Mouse (Mus musculus): ENCODE results near the gene Tprkb. TPM values are rescaled to one million over a fixed set of nuclear protein-coding genes. Genes with fewer than 3 reads are reported as not detected.

Tprkb gene
- polyA plus RNA-seq, 1 experiment: 35.5 TPM

- no peak for DNase-seq (ENCODE audit: low read depth)
- TF ChIP-seq CTCF (IDR thresholded peaks at IDR 0.05; ENCODE audit: borderline replicate concordance, extremely low read depth, insufficient read depth, insufficient read length) (no peak), POLR2A (IDR thresholded peaks at IDR 0.05; ENCODE audit: borderline replicate concordance, extremely low read depth, insufficient read depth, insufficient read length, poor library complexity, severe bottlenecking) (no peak)
Measured at GRCm38 (mm10) chr6:85923643-85924042, 12.0 kb downstream of the Tprkb start.

- TF ChIP-seq POLR2A (IDR thresholded peaks at IDR 0.05; ENCODE audit: borderline replicate concordance, extremely low read depth, insufficient read depth, insufficient read length, poor library complexity, severe bottlenecking) (no peak), CTCF (IDR thresholded peaks at IDR 0.05; ENCODE audit: borderline replicate concordance, extremely low read depth, insufficient read depth, insufficient read length) (no peak)
- no peak for DNase-seq (ENCODE audit: low read depth)
Measured at GRCm38 (mm10) chr6:85926709-85927108, 15.0 kb downstream of the Tprkb start.

GRCm38 (mm10) chr6:85927476-85928464, 16.1 kb downstream of the Tprkb start:
- TF ChIP-seq CTCF (IDR thresholded peaks at IDR 0.05; ENCODE audit: borderline replicate concordance, extremely low read depth, insufficient read depth, insufficient read length) (no peak), POLR2A (IDR thresholded peaks at IDR 0.05; ENCODE audit: borderline replicate concordance, extremely low read depth, insufficient read depth, insufficient read length, poor library complexity, severe bottlenecking) (no peak)
- no peak for DNase-seq (ENCODE audit: low read depth)

- TF ChIP-seq POLR2A (IDR thresholded peaks at IDR 0.05; ENCODE audit: borderline replicate concordance, extremely low read depth, insufficient read depth, insufficient read length, poor library complexity, severe bottlenecking): no peak
- TF ChIP-seq CTCF (IDR thresholded peaks at IDR 0.05; ENCODE audit: borderline replicate concordance, extremely low read depth, insufficient read depth, insufficient read length): no peak
- no peak for DNase-seq (ENCODE audit: low read depth)
Measured at GRCm38 (mm10) chr6:85929312-85929711, 17.6 kb downstream of the Tprkb start.

- DNase-seq (ENCODE audit: low read depth): no peak
- no peak for TF ChIP-seq POLR2A (IDR thresholded peaks at IDR 0.05; ENCODE audit: borderline replicate concordance, extremely low read depth, insufficient read depth, insufficient read length, poor library complexity, severe bottlenecking)
- TF ChIP-seq CTCF (IDR thresholded peaks at IDR 0.05; ENCODE audit: borderline replicate concordance, extremely low read depth, insufficient read depth, insufficient read length): no peak
Measured at GRCm38 (mm10) chr6:85934047-85934446, 22.4 kb downstream of the Tprkb start.

GRCm38 (mm10) chr6:85935646-85936045, 24.0 kb downstream of the Tprkb start:
- TF ChIP-seq CTCF (IDR thresholded peaks at IDR 0.05; ENCODE audit: borderline replicate concordance, extremely low read depth, insufficient read depth, insufficient read length) (no peak), POLR2A (IDR thresholded peaks at IDR 0.05; ENCODE audit: borderline replicate concordance, extremely low read depth, insufficient read depth, insufficient read length, poor library complexity, severe bottlenecking) (no peak)
- DNase-seq (ENCODE audit: low read depth): peak; percentile 16

GRCm38 (mm10) chr6:85936508-85937465, 25.1 kb downstream of the Tprkb start:
- DNase-seq (ENCODE audit: low read depth): peak; percentile 78
- peak; percentile 47; the same call in 1 of the 2 replicates for TF ChIP-seq CTCF (IDR thresholded peaks at IDR 0.05; ENCODE audit: borderline replicate concordance, extremely low read depth, insufficient read depth, insufficient read length)

- TF ChIP-seq POLR2A (IDR thresholded peaks at IDR 0.05; ENCODE audit: borderline replicate concordance, extremely low read depth, insufficient read depth, insufficient read length, poor library complexity, severe bottlenecking): no peak
- TF ChIP-seq CTCF (IDR thresholded peaks at IDR 0.05; ENCODE audit: borderline replicate concordance, extremely low read depth, insufficient read depth, insufficient read length): no peak
Measured at GRCm38 (mm10) chr6:85938701-85939100, 27.0 kb downstream of the Tprkb start.

GRCm38 (mm10) chr6:85942469-85942868, 30.8 kb downstream of the Tprkb start:
- DNase-seq (ENCODE audit: low read depth): no peak
- TF ChIP-seq POLR2A (IDR thresholded peaks at IDR 0.05; ENCODE audit: borderline replicate concordance, extremely low read depth, insufficient read depth, insufficient read length, poor library complexity, severe bottlenecking) (no peak), CTCF (IDR thresholded peaks at IDR 0.05; ENCODE audit: borderline replicate concordance, extremely low read depth, insufficient read depth, insufficient read length) (no peak)

More at GRCm38 (mm10) chr6:85938701-85939100, 27.0 kb downstream of the Tprkb start:
- no peak for DNase-seq (ENCODE audit: low read depth)

GRCm38 (mm10) chr6:85948549-85948948, 36.9 kb downstream of the Tprkb start:
- no peak for DNase-seq (ENCODE audit: low read depth)
- TF ChIP-seq CTCF (IDR thresholded peaks at IDR 0.05; ENCODE audit: borderline replicate concordance, extremely low read depth, insufficient read depth, insufficient read length): no peak

- no peak for DNase-seq (ENCODE audit: low read depth)
- TF ChIP-seq CTCF (IDR thresholded peaks at IDR 0.05; ENCODE audit: borderline replicate concordance, extremely low read depth, insufficient read depth, insufficient read length) (no peak), POLR2A (IDR thresholded peaks at IDR 0.05; ENCODE audit: borderline replicate concordance, extremely low read depth, insufficient read depth, insufficient read length, poor library complexity, severe bottlenecking) (no peak)
Measured at GRCm38 (mm10) chr6:85957581-85957980, 45.9 kb downstream of the Tprkb start.
